Mouse (Mus musculus) CH12.LX (cell line): ENCODE data around the gene Eml1. TPM values are rescaled to one million over a fixed set of nuclear protein-coding genes. Genes with fewer than 3 reads are reported as not detected.

Source experiments
- DNase-seq: peaks from one replicate; pipeline ENCODE4 v3.0.0-alpha.2; 2013; ENCODE audit errors: extremely low read depth
- H3K27ac ChIP-seq: 2 replicates; pipeline ENCODE4 v1.5.1; 2012; ENCODE audit warnings: low read depth, mild to moderate bottlenecking, control low read depth, moderate library complexity; ENCODE audit not compliant: insufficient read depth
- H3K27me3 ChIP-seq: replicated peaks from 2 replicates; pipeline ENCODE3; 2012; ENCODE audit warnings: inconsistent platforms
- H3K36me3 ChIP-seq, 2 experiments: replicated peaks in 1 of 2; 2 replicates each; pipeline versions ENCODE3 to v1.6.1; 2012; ENCODE audit warnings: inconsistent platforms in 1 of 2, low read length in 1 of 2, mild to moderate bottlenecking in 1 of 2, mixed read lengths in 1 of 2, moderate library complexity in 1 of 2; ENCODE audit not compliant: control insufficient read depth in 1 of 2, insufficient read depth in 1 of 2
- H3K4me1 ChIP-seq, 2 experiments: 2 replicates each; pipeline ENCODE4 v1.6.1; 2012; ENCODE audit warnings: inconsistent platforms in 1 of 2, moderate library complexity in 1 of 2; ENCODE audit not compliant: insufficient read depth in 2 of 2, control insufficient read depth in 1 of 2
- H3K4me2 ChIP-seq: 2 replicates; pipeline ENCODE4 v1.6.1; 2012; ENCODE audit warnings: low read depth, mild to moderate bottlenecking, control low read depth; ENCODE audit not compliant: poor library complexity, insufficient read depth, severe bottlenecking
- H3K4me3 ChIP-seq, 3 experiments: fragments of 150-350 bp in 1 of 3; sonication (generic) in 1 of 3; replicated peaks in 1 of 3; 2 replicates each; pipeline versions ENCODE3 to v1.5.1; 2011 to 2012; ENCODE audit warnings: low read depth in 2 of 3, low read length in 2 of 3, mild to moderate bottlenecking in 2 of 3, moderate library complexity in 2 of 3, control low read depth in 1 of 3, improper control_type of control experiment in 1 of 3, inconsistent platforms in 1 of 3, mixed read lengths in 1 of 3; ENCODE audit not compliant: poor library complexity in 1 of 3
- H3K79me2 ChIP-seq: replicated peaks from 2 replicates; pipeline ENCODE4 v1.6.1; 2012; ENCODE audit warnings: mild to moderate bottlenecking, moderate library complexity; ENCODE audit not compliant: control insufficient read depth, poor library complexity, insufficient read depth, severe bottlenecking; ENCODE audit errors: extremely low read depth
- H3K9ac ChIP-seq: 2 replicates; pipeline ENCODE4 v1.6.1; 2012; ENCODE audit warnings: low read depth, mild to moderate bottlenecking, control low read depth, moderate library complexity; ENCODE audit not compliant: insufficient read depth
- H3K9me3 ChIP-seq: replicated peaks from 2 replicates; pipeline ENCODE3; 2012; ENCODE audit warnings: low read length, inconsistent platforms, mixed read lengths
- CTCF ChIP-seq, 2 experiments: IDR thresholded peaks in 1 of 2; conservative IDR thresholded peaks in 1 of 2; 2 replicates each; pipeline ENCODE4 v1.5.1; 2011 to 2012; ENCODE audit warnings: low read depth in 2 of 2, low read length in 2 of 2, improper control_type of control experiment in 1 of 2, inconsistent platforms in 1 of 2, mild to moderate bottlenecking in 1 of 2, moderate library complexity in 1 of 2
- E2F4 ChIP-seq: IDR thresholded peaks from 2 replicates; pipeline ENCODE4 v1.6.1; 2011; ENCODE audit warnings: low read depth, low read length, improper control_type of control experiment; ENCODE audit not compliant: insufficient replicate concordance
- ELF1 ChIP-seq: IDR thresholded peaks from 2 replicates; pipeline ENCODE4 v1.6.1; 2014; ENCODE audit warnings: low read depth, mild to moderate bottlenecking, inconsistent platforms, low read length, improper control_type of control experiment
- GABPA ChIP-seq: IDR thresholded peaks from 2 replicates; pipeline ENCODE4 v1.6.1; 2012; ENCODE audit warnings: low read depth, low read length, improper control_type of control experiment, inconsistent platforms; ENCODE audit not compliant: insufficient replicate concordance
- HCFC1 ChIP-seq: IDR thresholded peaks from 2 replicates; pipeline ENCODE4 v1.6.1; 2012; ENCODE audit warnings: low read depth, mild to moderate bottlenecking, inconsistent platforms, low read length, improper control_type of control experiment
- IRF4 ChIP-seq: IDR thresholded peaks from 2 replicates; pipeline ENCODE4 v1.6.1; 2014; ENCODE audit warnings: low read depth, mild to moderate bottlenecking, inconsistent platforms, low read length, improper control_type of control experiment
- JUN ChIP-seq: IDR thresholded peaks from 2 replicates; pipeline ENCODE4 v1.6.1; 2011; ENCODE audit warnings: low read depth, mild to moderate bottlenecking, low read length, improper control_type of control experiment, moderate library complexity; ENCODE audit not compliant: insufficient read depth
- MAFK ChIP-seq: IDR thresholded peaks from 2 replicates; pipeline ENCODE4 v1.6.1; 2011; ENCODE audit warnings: low read length, improper control_type of control experiment; ENCODE audit not compliant: insufficient replicate concordance
- MEF2A ChIP-seq: IDR thresholded peaks from 2 replicates; pipeline ENCODE4 v1.6.1; 2014; ENCODE audit warnings: low read depth, mild to moderate bottlenecking, inconsistent platforms, low read length, improper control_type of control experiment, borderline replicate concordance
- MXI1 ChIP-seq: IDR thresholded peaks from 2 replicates; pipeline ENCODE4 v1.6.1; 2011; ENCODE audit warnings: mild to moderate bottlenecking, low read depth, low read length, improper control_type of control experiment
- MYC ChIP-seq: IDR thresholded peaks from 2 replicates; pipeline ENCODE4 v1.6.1; 2011; ENCODE audit warnings: low read depth, mild to moderate bottlenecking, improper control_type of control experiment, low read length
- NRF1 ChIP-seq: IDR thresholded peaks from 2 replicates; pipeline ENCODE4 v1.6.1; 2014; ENCODE audit warnings: low read depth, mild to moderate bottlenecking, inconsistent platforms, low read length, improper control_type of control experiment, moderate library complexity
- POLR2A ChIP-seq: IDR thresholded peaks from 2 replicates; pipeline ENCODE4 v1.6.1; 2011; ENCODE audit warnings: low read depth, mild to moderate bottlenecking, improper control_type of control experiment, low read length
- SIN3A ChIP-seq: IDR thresholded peaks from 2 replicates; pipeline ENCODE4 v1.6.1; 2012; ENCODE audit warnings: low read length, improper control_type of control experiment, inconsistent platforms
- SMC3 ChIP-seq: IDR thresholded peaks from 2 replicates; pipeline ENCODE4 v1.6.1; 2011; ENCODE audit warnings: low read depth, low read length, improper control_type of control experiment
- TBP ChIP-seq: conservative IDR thresholded peaks from 2 replicates; pipeline ENCODE4 v1.6.1; 2011; ENCODE audit warnings: low read depth, low read length, improper control_type of control experiment
- USF1 ChIP-seq: IDR thresholded peaks from 2 replicates; pipeline ENCODE4 v1.6.1; 2014; ENCODE audit warnings: low read depth, mild to moderate bottlenecking, inconsistent platforms, low read length, improper control_type of control experiment
- USF2 ChIP-seq: conservative IDR thresholded peaks from 2 replicates; pipeline ENCODE4 v1.6.1; 2011; ENCODE audit warnings: low read depth, low read length, improper control_type of control experiment
- ZMIZ1 ChIP-seq: IDR thresholded peaks from 2 replicates; pipeline ENCODE4 v1.6.1; 2012; ENCODE audit warnings: low read depth, mild to moderate bottlenecking, inconsistent platforms, low read length, improper control_type of control experiment
- dilution Hi-C: fragments of 300-500 bp; cut with MboI; formaldehyde crosslinking; loops from 2 replicates; pipeline ENCODE4 v1.14.3; 2020; ENCODE audit warnings: low sequenced_read_pairs; ENCODE audit not compliant: extremely low pct_unique_long_range_greater_than_20kb, extremely low pct_ligation_motif_present
- in situ Hi-C: fragments of 300-500 bp; cut with MboI; formaldehyde crosslinking; loops from 3 replicates; pipeline ENCODE4 v1.14.3; 2019; ENCODE audit warnings: low sequenced_read_pairs, low pct_ligation_motif_present, low pct_unique_long_range_greater_than_20kb, mixed read lengths
- polyA plus RNA-seq: library from polyadenylated mRNA; unstranded; fragments of >175 nt; gene quantifications from 2 replicates; pipeline ENCODE4 v1.2.1, GENCODE M21; 2012; ENCODE audit warnings: low read depth; ENCODE audit not compliant: insufficient read length
- total RNA-seq, 2 experiments: library from RNA; depleted of rRNA; stranded (reverse); fragments of 300-350 nt in 1 of 2; fragments of >200 nt in 1 of 2; gene quantifications; 2 replicates each; pipeline ENCODE4 v1.2.3; 2012 to 2014

The Eml1 gene
- total and polyA plus RNA-seq, 3 experiments = not detected

DNA sequence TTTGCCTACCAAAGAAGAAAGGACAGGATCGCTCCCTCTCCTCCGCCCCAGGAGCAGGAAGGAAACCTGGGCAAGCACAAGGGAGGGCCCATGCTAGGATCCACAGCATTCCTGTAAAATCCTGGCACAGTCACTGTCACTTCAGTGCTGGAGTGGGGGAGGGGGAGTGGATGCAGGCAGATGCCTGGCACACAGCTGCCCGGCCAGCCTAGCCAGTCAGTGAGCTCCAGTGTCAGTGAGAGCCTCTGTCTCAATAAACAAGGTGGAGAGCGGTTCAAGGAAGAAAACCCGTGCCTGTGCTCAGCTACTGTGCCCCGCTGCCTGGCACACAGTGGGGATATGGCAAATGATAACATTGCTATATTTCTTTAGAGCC is 24.5 kb downstream of the Eml1 start:
- dilution Hi-C loops = no loop called here
- Histone ChIP-seq H3K36me3 (no peaks in the 10 kb centered on the region), H3K79me2 (no peaks in the 10 kb centered on the region), H3K4me1 (no peaks in the 10 kb centered on the region), H3K27me3 (peaks cover 93% of the 10 kb centered on the region), H3K27ac (no peak overlapping the region), H3K4me3 (no peak overlapping the region), H3K9ac (no peak overlapping the region), H3K9me3 (no peaks in the 10 kb centered on the region), H3K4me2 (no peak overlapping the region)
- no peak for TF ChIP-seq MAFK
- no peak for TF ChIP-seq E2F4
- TF ChIP-seq POLR2A = no peak
- no peak for TF ChIP-seq SIN3A
- no peak for TF ChIP-seq GABPA
- no peak for TF ChIP-seq MEF2A
- no peak for TF ChIP-seq ELF1
- no peak for TF ChIP-seq NRF1
- no peak for TF ChIP-seq CTCF (conservative IDR thresholded peaks at IDR 0.05 in 1 of 2, IDR thresholded peaks at IDR 0.05 in 1 of 2; ENCODE audit: low read depth in 2 of 2, low read length in 2 of 2)
- no peak for TF ChIP-seq USF1
- no peak for TF ChIP-seq SMC3
- TF ChIP-seq TBP = no peak
- no peak for TF ChIP-seq IRF4
- TF ChIP-seq MYC = no peak
- TF ChIP-seq HCFC1 = no peak
- TF ChIP-seq USF2 = no peak
- TF ChIP-seq JUN = no peak
- TF ChIP-seq MXI1 = no peak
- no peak for DNase-seq
- in situ Hi-C loops = no loop called here

DNA sequence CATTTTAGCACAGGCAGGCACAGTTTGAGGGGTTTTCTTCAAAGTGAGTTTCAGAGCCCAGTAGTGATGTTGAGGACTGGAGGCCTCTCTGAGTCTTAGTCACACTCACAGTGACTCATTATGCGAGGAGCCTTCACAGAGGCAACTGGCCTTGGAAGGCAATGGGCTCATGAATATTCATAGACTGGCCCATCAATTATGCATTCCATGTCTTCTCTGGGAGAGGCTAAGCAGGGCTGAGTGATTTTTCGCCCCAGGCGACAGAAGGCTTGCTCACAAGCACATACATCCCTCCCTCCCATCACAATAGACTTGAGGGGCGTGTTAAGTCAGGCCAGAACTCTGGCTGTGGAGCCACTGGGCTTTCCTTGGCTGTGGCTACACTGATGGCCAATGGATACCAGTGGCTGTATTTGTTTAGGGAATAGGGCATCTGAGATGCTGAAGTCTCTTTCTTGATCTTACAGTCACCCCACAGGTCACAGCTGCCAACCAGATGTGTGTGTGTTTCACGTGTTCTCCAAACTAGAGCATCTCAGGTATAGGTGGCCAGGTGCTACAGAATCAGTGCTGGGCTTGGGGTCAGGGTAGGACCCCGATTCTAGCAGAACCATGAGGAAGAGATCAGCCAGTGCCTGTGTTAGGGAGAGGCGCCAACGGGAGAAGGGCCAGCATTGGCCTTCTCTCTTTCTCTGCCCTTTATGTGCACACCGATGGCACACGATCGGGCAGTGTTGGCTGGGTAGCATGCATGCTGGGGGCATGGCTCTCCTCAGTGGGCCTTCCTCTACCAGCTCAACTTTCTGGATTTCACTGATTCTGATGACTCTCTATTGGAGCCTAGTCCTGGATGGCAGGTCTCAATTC is 25.6 kb downstream of the Eml1 start:
- peaks cover 93% of the 10 kb centered on the region for H3K27me3 ChIP-seq
- dilution Hi-C loops (no loop called here), in situ Hi-C loops (no loop called here)
- H3K9me3 ChIP-seq = no peaks in the 10 kb centered on the region
- TF ChIP-seq ZMIZ1 (no peak), MXI1 (no peak), GABPA (no peak), HCFC1 (no peak)
- H3K27ac ChIP-seq = no peak overlapping the region
- DNase-seq = peak; percentile 21
- no peaks in the 10 kb centered on the region for H3K79me2 ChIP-seq
- H3K36me3 ChIP-seq = no peaks in the 10 kb centered on the region
- H3K9ac ChIP-seq = no peak overlapping the region
- no peak overlapping the region for H3K4me3 ChIP-seq
- no peak overlapping the region for H3K4me2 ChIP-seq
- H3K4me1 ChIP-seq = no peaks in the 10 kb centered on the region
